Mouse (Mus musculus) embryo, embryonic 9.5 days (tissue): ENCODE results near the gene Vasn.

ENCODE experiments used
- DNase-seq: peaks from one replicate; pipeline ENCODE4 v3.0.0-alpha.2; 2017; ENCODE audit errors: extremely low spot score

Gene Vasn

GRCm38 (mm10) chr16:4639831-4640237 lies at the start of gene Vasn, which contains the start of gene Dnaja3:
Gene Vasn, plus strand, starts transcription at chr16:4639941.
Gene Dnaja3, plus strand, starts transcription at chr16:4639989.
- peak; percentile 90 for DNase-seq

GRCm38 (mm10) chr16:4590236-4590635 lies 49.5 kb upstream of the Vasn start:
- no peak for DNase-seq

- peak; percentile 61 for DNase-seq
These were observed 46.5 kb upstream of the Vasn start for GRCm38 (mm10) chr16:4592909-4593875.

- DNase-seq = peak; percentile 93
These were observed 45.5 kb upstream of the Vasn start, which contains the start of gene Glis2 for GRCm38 (mm10) chr16:4593971-4594813. Gene Glis2, plus strand, starts transcription at chr16:4594713.

- no peak for DNase-seq
These were observed 44.8 kb upstream of the Vasn start for GRCm38 (mm10) chr16:4594814-4595526.

GRCm38 (mm10) chr16:4595527-4595963 lies 44.2 kb upstream of the Vasn start:
- DNase-seq = peak; percentile 47

- peak; percentile 92 for DNase-seq
These were observed 43.5 kb upstream of the Vasn start for GRCm38 (mm10) chr16:4596141-4596728.

- no peak for DNase-seq
These were observed 42.9 kb upstream of the Vasn start for GRCm38 (mm10) chr16:4596836-4597235.

GRCm38 (mm10) chr16:4597296-4597695 lies 42.4 kb upstream of the Vasn start:
- no peak for DNase-seq

- no peak for DNase-seq
These were observed 41.7 kb upstream of the Vasn start for GRCm38 (mm10) chr16:4598041-4598440.

GRCm38 (mm10) chr16:4598891-4599543 lies 40.7 kb upstream of the Vasn start:
- DNase-seq = no peak

GRCm38 (mm10) chr16:4599616-4600015 lies 40.1 kb upstream of the Vasn start:
- DNase-seq = no peak

GRCm38 (mm10) chr16:4600701-4601310 lies 38.9 kb upstream of the Vasn start:
- no peak for DNase-seq

- DNase-seq = no peak
These were observed 37.6 kb upstream of the Vasn start for GRCm38 (mm10) chr16:4602189-4602588.

- DNase-seq = no peak
These were observed 36.8 kb upstream of the Vasn start for GRCm38 (mm10) chr16:4602766-4603452.

- DNase-seq = no peak
These were observed 36.3 kb upstream of the Vasn start for GRCm38 (mm10) chr16:4603453-4603837.

- no peak for DNase-seq
These were observed 35.4 kb upstream of the Vasn start for GRCm38 (mm10) chr16:4604293-4604837.

- DNase-seq = no peak
These were observed 34.1 kb upstream of the Vasn start for GRCm38 (mm10) chr16:4605514-4606131.
